Mouse (Mus musculus) heart, postnatal 0 days (tissue): ENCODE measurements at regions not wholly inside any gene's neighbourhood (a gene's known extent, or its start where the extent isn't known, plus 50 kb on each side); places are given as distances from the start of the nearest gene placed in this dataset.
A peak's percentile ranks its signal among the peaks of the same experiment; 100 is the strongest.

Experiments used
- ATAC-seq: fragments of 200-750 bp; cut with Nextera tagmentation; 2 replicates; pipeline ENCODE4 v1.8.0; 2017; ENCODE audit warnings: low read depth, moderate number of reproducible peaks, moderate library complexity; ENCODE audit not compliant: insufficient read depth
- DNase-seq: peaks from one replicate; pipeline ENCODE4 v3.0.0-alpha.2; 2016; ENCODE audit warnings: low spot score
- H3K27ac ChIP-seq: fragments of 300-500 bp; sonication (generic); 2 replicates; pipeline ENCODE4 v1.5.1; 2014; ENCODE audit warnings: low read depth, mild to moderate bottlenecking
- H3K27me3 ChIP-seq: fragments of 300-500 bp; sonication (generic); 2 replicates; pipeline ENCODE4 v1.6.1; 2014; ENCODE audit warnings: low read length, mixed read lengths; ENCODE audit not compliant: control insufficient read depth, insufficient read depth
- H3K36me3 ChIP-seq: fragments of 300-500 bp; sonication (generic); replicated peaks from 2 replicates; pipeline ENCODE4 v1.6.1; 2014; ENCODE audit warnings: low read length, mixed read lengths; ENCODE audit not compliant: control insufficient read depth, insufficient read depth
- H3K4me1 ChIP-seq: fragments of 300-500 bp; sonication (generic); 2 replicates; pipeline ENCODE4 v1.6.1; 2014; ENCODE audit warnings: antibody characterized with exemption; ENCODE audit not compliant: control insufficient read depth, insufficient read depth
- H3K4me2 ChIP-seq: fragments of 300-500 bp; sonication (generic); 2 replicates; pipeline ENCODE4 v1.6.1; 2014; ENCODE audit warnings: low read depth, mild to moderate bottlenecking, low read length, moderate library complexity
- H3K4me3 ChIP-seq: fragments of 300-500 bp; sonication (generic); 2 replicates; pipeline ENCODE4 v1.5.1; 2014; ENCODE audit warnings: low read depth, low read length
- H3K9ac ChIP-seq: fragments of 300-500 bp; sonication (generic); replicated peaks from 2 replicates; pipeline ENCODE4 v1.6.1; 2014; ENCODE audit warnings: low read depth, low read length, mixed read lengths
- H3K9me3 ChIP-seq: fragments of 300-500 bp; sonication (generic); replicated peaks from 2 replicates; pipeline ENCODE4 v1.6.1; 2016; ENCODE audit warnings: low read length; ENCODE audit not compliant: control insufficient read depth
- CTCF ChIP-seq: IDR thresholded peaks from 2 replicates; pipeline ENCODE4 v1.5.1; 2016; ENCODE audit warnings: antibody characterized with exemption, control low read depth, low read depth
- EP300 ChIP-seq: IDR thresholded peaks from 2 replicates; pipeline ENCODE4 v1.6.1; 2016; ENCODE audit warnings: antibody characterized with exemption, low read depth
- WGBS: fragments of 180-500 bp; shearing (Covaris S2); extraction: QIAGEN DNeasy Blood & Tissue Kit; methylation state at CpG from one replicate; pipeline ENCODE4 v1.1.7; 2014; 5-methylcytosine and 5-hydroxymethylcytosine counted together

GRCm38 (mm10) chrX:85481326-85481725 is 92.5 kb upstream of the Tab3 start:
- no peak overlapping the region for H3K27ac ChIP-seq
- no peak overlapping the region for H3K4me3 ChIP-seq
- no peaks in the 10 kb centered on the region for H3K36me3 ChIP-seq
- TF ChIP-seq EP300: no peak
- peak; percentile 55 for TF ChIP-seq CTCF
- DNase-seq (peak; percentile 27), ATAC-seq (no peak)
- no peak overlapping the region for H3K4me2 ChIP-seq
- WGBS: 31% methylated on average over 5 of the region's 5 CpGs
- H3K27me3 ChIP-seq: no peaks in the 10 kb centered on the region
- no peak overlapping the region for H3K9ac ChIP-seq
- H3K9me3 ChIP-seq: no peaks in the 10 kb centered on the region
- no peaks in the 10 kb centered on the region for H3K4me1 ChIP-seq

- DNase-seq (no peak), ATAC-seq (no peak)
- Histone ChIP-seq H3K36me3 (no peaks in the 10 kb centered on the region), H3K9ac (no peak overlapping the region), H3K4me2 (no peak overlapping the region), H3K9me3 (no peaks in the 10 kb centered on the region), H3K4me1 (no peaks in the 10 kb centered on the region), H3K4me3 (no peak overlapping the region), H3K27ac (no peak overlapping the region), H3K27me3 (no peaks in the 10 kb centered on the region)
- no peak for TF ChIP-seq EP300
- peak; percentile 30 for TF ChIP-seq CTCF
- WGBS: 66% methylated on average over 1 of the region's 1 CpGs
Observed at GRCm38 (mm10) chrX:85496943-85497342, 76.9 kb upstream of the Tab3 start.
